Mouse (Mus musculus): Measurements from ENCODE around the gene Adamts14. TPM values are rescaled to one million over a fixed set of nuclear protein-coding genes. Genes with fewer than 3 reads are reported as not detected.

Adamts14 gene
- polyA plus RNA-seq, 1 experiment from 2014 or later = 1.3 TPM

DNA sequence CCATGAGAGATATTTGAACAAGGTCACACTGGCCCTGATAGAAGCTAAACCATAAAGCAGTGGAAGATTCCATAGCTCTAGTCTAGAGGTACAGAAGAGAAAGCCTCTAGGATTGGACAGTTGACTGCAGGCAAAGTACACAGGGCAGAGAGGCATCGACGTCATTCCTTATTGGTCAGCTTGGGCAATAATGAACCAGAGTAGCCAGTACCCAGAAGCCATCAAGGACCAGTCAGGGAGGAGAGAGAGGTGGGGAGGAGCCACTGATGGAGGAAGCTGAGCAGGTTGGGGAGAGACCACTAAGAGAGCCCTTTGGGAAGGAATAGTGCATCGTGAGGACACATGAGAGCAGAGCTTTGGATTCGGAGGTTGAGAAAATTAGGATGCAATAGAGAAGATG is 95.5 kb downstream of the Adamts14 start:
- no peak overlapping the region for H3K27ac ChIP-seq (replicated peaks)
- no peaks in the 10 kb centered on the region for H3K9me3 ChIP-seq
- no peaks in the 10 kb centered on the region for H3K36me3 ChIP-seq
- H3K4me3 ChIP-seq = no peak overlapping the region
- no peak for ATAC-seq (ENCODE audit: extremely low read depth, insufficient number of reproducible peaks, low FRiP score, low TSS enrichment)
- no peak overlapping the region for H3K9ac ChIP-seq
- 56% methylated on average over 4 of the region's 4 CpGs for WGBS
- H3K4me2 ChIP-seq = no peak overlapping the region
- H3K4me1 ChIP-seq = peaks cover 9% of the 10 kb centered on the region; the same call in 1 of the 2 replicates
- peaks cover 59% of the 10 kb centered on the region for H3K27me3 ChIP-seq (replicated peaks)

DNA sequence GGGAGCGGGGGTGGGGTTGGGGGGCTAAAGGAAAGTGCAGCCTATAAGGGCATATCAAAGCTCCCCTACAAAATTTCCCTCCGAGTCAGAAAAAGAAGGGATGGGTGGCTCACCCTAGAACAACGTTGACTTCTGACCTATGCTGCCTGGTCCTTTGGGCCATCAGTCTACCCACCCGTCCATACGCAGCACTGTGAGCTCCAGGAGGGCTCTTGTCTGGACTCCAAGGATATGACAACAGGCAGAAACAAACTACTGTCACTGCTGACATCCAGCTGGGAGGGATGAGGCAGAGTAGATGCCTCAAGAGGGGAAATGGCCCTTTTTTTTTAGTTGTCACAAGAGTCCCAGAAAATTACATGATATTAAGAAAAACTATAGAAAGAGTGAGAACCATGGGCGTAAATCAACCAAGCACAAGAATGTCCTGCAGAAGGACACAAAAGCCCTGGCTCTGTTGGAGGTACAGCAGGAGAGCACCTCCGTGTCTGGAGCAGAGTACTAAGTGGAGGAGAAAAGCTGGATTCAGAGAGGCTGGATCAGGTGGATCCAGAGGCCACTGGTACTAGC is 96.9 kb downstream of the Adamts14 start:
- WGBS = 46% methylated on average over 7 of the region's 7 CpGs
- peak overlapping the region; percentile 20; the same call in 1 of the 2 replicates for H3K4me3 ChIP-seq
- H3K4me1 ChIP-seq = peaks cover 9% of the 10 kb centered on the region; the same call in 1 of the 2 replicates
- peak overlapping the region; percentile 40; the same call in 1 of the 2 replicates for H3K9ac ChIP-seq
- H3K27ac ChIP-seq (replicated peaks) = no peak overlapping the region
- no peaks in the 10 kb centered on the region for H3K9me3 ChIP-seq
- peak overlapping the region; percentile 57 for H3K4me2 ChIP-seq
- no peak for ATAC-seq (ENCODE audit: extremely low read depth, insufficient number of reproducible peaks, low FRiP score, low TSS enrichment)
- H3K36me3 ChIP-seq = no peaks in the 10 kb centered on the region
- H3K27me3 ChIP-seq (replicated peaks) = peaks cover 61% of the 10 kb centered on the region

GRCm38 (mm10) chr10:61175442-61176204 is 97.6 kb downstream of the Adamts14 start:
- H3K9me3 ChIP-seq = no peaks in the 10 kb centered on the region
- 12% methylated on average over 24 of the region's 24 CpGs for WGBS
- ATAC-seq (ENCODE audit: extremely low read depth, insufficient number of reproducible peaks, low FRiP score, low TSS enrichment) = no peak
- H3K27ac ChIP-seq (replicated peaks) = no peak overlapping the region
- H3K36me3 ChIP-seq = no peaks in the 10 kb centered on the region
- H3K4me2 ChIP-seq = peak overlapping the region; percentile 57
- H3K4me1 ChIP-seq = peaks cover 9% of the 10 kb centered on the region; the same call in 1 of the 2 replicates
- peak overlapping the region; percentile 20 for H3K4me3 ChIP-seq
- H3K27me3 ChIP-seq (replicated peaks) = peaks cover 60% of the 10 kb centered on the region
- peak overlapping the region; percentile 40; the same call in 1 of the 2 replicates for H3K9ac ChIP-seq

- no peaks in the 10 kb centered on the region for H3K36me3 ChIP-seq
- no peak overlapping the region for H3K27ac ChIP-seq (replicated peaks)
- WGBS = 31% methylated on average over 13 of the region's 13 CpGs
- no peak overlapping the region for H3K4me2 ChIP-seq
- no peak overlapping the region for H3K9ac ChIP-seq
- peaks cover 54% of the 10 kb centered on the region for H3K27me3 ChIP-seq (replicated peaks)
- H3K4me3 ChIP-seq = no peak overlapping the region
- no peaks in the 10 kb centered on the region for H3K9me3 ChIP-seq
- H3K4me1 ChIP-seq = peaks cover 9% of the 10 kb centered on the region; the same call in 1 of the 2 replicates
- no peak for ATAC-seq (ENCODE audit: extremely low read depth, insufficient number of reproducible peaks, low FRiP score, low TSS enrichment)
Measured at GRCm38 (mm10) chr10:61174711-61175441, 98.4 kb downstream of the Adamts14 start.

- no peak for ATAC-seq (ENCODE audit: extremely low read depth, insufficient number of reproducible peaks, low FRiP score, low TSS enrichment)
- WGBS = 72% methylated on average over 4 of the region's 4 CpGs
Measured at GRCm38 (mm10) chr10:61172496-61172895, 100.7 kb downstream of the Adamts14 start.

DNA sequence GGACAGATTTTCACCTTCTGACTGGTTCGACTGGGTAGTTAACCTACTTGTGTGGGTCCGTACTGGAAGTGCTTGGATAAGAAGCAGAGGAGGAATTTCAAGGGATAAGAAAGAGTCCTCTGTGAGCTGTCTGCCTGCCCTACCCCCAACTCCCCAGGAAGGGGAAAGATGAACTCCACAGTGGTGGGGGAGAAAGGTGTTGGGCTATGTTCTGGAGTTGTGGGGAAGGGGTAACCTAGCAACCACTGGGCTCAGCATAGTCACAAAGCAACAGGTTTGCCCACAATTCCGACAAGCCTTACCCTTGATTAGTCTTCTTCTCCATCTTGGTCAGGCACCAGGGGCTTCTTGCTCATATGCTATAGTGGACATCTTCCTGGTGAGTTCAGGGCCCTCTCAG is 101.6 kb downstream of the Adamts14 start, which contains the start of gene Tbata:
TSS of gene Tbata (plus strand) at position 301 of the 400 bp plus-strand sequence.
- H3K36me3 ChIP-seq = no peaks in the 10 kb centered on the region
- peaks cover 9% of the 10 kb centered on the region; the same call in 1 of the 2 replicates for H3K4me1 ChIP-seq
- no peak within 1 kb of the TSS for H3K4me2 ChIP-seq
- H3K27ac ChIP-seq (replicated peaks) = no peak within 1 kb of the TSS
- WGBS = 36% methylated on average over 3 of the region's 3 CpGs
- no peak within 1 kb of the TSS for H3K9ac ChIP-seq
- no peaks in the 10 kb centered on the region for H3K9me3 ChIP-seq
- no peak for ATAC-seq (ENCODE audit: extremely low read depth, insufficient number of reproducible peaks, low FRiP score, low TSS enrichment)
- H3K4me3 ChIP-seq = no peak within 1 kb of the TSS
- H3K27me3 ChIP-seq (replicated peaks) = peaks cover 36% of the 10 kb centered on the region

More at GRCm38 (mm10) chr10:61172496-61172895, 100.7 kb downstream of the Adamts14 start:
- H3K4me2 ChIP-seq = no peak overlapping the region
- H3K27me3 ChIP-seq (replicated peaks) = peaks cover 40% of the 10 kb centered on the region
- no peak overlapping the region for H3K4me3 ChIP-seq
- no peak overlapping the region for H3K9ac ChIP-seq
- no peaks in the 10 kb centered on the region for H3K36me3 ChIP-seq
- H3K27ac ChIP-seq (replicated peaks) = no peak overlapping the region
- H3K9me3 ChIP-seq = no peaks in the 10 kb centered on the region
- H3K4me1 ChIP-seq = peaks cover 9% of the 10 kb centered on the region; the same call in 1 of the 2 replicates

DNA sequence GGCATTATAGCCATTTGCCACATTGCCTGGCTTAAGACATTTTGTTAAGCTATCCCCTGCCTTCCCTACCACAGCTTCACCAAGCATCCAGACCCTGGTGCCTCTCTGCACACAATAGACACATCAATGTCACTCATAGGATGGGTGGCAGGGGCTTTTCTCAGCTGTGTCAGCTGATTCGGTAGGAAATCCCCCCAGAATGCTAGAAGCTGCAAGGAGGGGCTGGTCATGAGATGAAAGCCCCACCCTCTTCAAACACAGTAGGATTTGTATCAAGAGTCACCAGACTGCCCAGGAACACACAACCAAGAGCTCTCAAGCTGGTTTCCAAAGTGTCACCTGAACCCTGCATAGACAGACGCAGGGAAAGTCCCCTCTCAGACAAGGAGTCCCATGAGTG is 104.8 kb downstream of the Adamts14 start:
- H3K27ac ChIP-seq (replicated peaks) = no peak overlapping the region
- 50% methylated on average over 2 of the region's 2 CpGs for WGBS
- no peak overlapping the region for H3K9ac ChIP-seq
- no peaks in the 10 kb centered on the region for H3K36me3 ChIP-seq
- no peaks in the 10 kb centered on the region for H3K9me3 ChIP-seq
- no peaks in the 10 kb centered on the region for H3K4me1 ChIP-seq
- H3K4me2 ChIP-seq = no peak overlapping the region
- H3K4me3 ChIP-seq = no peak overlapping the region
- ATAC-seq (ENCODE audit: extremely low read depth, insufficient number of reproducible peaks, low FRiP score, low TSS enrichment) = no peak
- peaks cover 11% of the 10 kb centered on the region for H3K27me3 ChIP-seq (replicated peaks)

DNA sequence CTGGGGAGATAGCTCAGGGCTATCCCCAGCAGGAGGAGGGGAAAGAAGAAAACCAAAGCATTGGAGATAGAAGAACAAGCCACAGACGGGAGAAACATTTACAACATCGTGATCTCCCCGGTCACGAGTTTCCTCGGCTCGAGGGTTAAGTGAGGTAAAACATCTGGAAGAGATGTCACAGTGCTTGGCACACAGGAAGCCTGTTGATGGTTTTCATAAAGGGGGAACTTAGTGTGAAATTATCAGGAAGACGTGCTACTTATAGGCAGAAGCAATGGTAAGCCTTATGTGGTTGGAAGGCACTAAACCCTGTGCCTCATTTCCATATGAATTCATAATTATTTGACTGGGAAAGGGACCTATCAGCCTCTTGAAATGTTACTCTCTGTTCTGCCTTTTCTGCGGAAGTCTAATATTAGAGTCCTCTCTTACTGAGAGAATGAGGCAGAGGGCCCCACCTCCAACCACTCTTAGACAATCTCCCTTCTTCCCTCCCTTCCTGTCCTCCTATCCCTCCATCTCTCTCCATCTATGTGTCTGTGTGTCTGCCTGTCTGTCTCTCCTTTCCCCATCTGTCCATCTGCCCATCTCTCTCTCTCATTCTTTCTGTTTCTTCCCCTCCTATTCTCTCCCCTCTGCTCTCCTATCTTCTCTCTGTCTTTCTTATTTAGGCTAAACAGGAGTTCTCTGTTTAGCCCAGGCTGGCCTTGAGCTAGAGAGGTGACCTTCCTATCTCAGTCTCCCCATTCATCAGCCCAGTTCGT is 105.7 kb downstream of the Adamts14 start:
- Histone ChIP-seq H3K36me3 (no peaks in the 10 kb centered on the region), H3K9ac (no peak overlapping the region), H3K27me3 (replicated peaks) (peaks cover 11% of the 10 kb centered on the region; the same call in 1 of the 2 replicates), H3K27ac (replicated peaks) (no peak overlapping the region), H3K4me2 (no peak overlapping the region), H3K4me3 (no peak overlapping the region), H3K4me1 (no peaks in the 10 kb centered on the region), H3K9me3 (no peaks in the 10 kb centered on the region)
- WGBS = 62% methylated on average over 9 of the region's 9 CpGs
- ATAC-seq (ENCODE audit: extremely low read depth, insufficient number of reproducible peaks, low FRiP score, low TSS enrichment) = no peak

- no peak overlapping the region for H3K4me3 ChIP-seq
- WGBS = 75% methylated on average over 3 of the region's 3 CpGs
- H3K9me3 ChIP-seq = no peaks in the 10 kb centered on the region
- no peak overlapping the region for H3K4me2 ChIP-seq
- no peak for ATAC-seq (ENCODE audit: extremely low read depth, insufficient number of reproducible peaks, low FRiP score, low TSS enrichment)
- no peaks in the 10 kb centered on the region for H3K4me1 ChIP-seq
- no peaks in the 10 kb centered on the region for H3K36me3 ChIP-seq
- H3K27ac ChIP-seq (replicated peaks) = no peak overlapping the region
- H3K27me3 ChIP-seq (replicated peaks) = no peaks in the 10 kb centered on the region; the same call in 1 of the 2 replicates
- no peak overlapping the region for H3K9ac ChIP-seq
Measured at GRCm38 (mm10) chr10:61162366-61162765, 110.9 kb downstream of the Adamts14 start.

DNA sequence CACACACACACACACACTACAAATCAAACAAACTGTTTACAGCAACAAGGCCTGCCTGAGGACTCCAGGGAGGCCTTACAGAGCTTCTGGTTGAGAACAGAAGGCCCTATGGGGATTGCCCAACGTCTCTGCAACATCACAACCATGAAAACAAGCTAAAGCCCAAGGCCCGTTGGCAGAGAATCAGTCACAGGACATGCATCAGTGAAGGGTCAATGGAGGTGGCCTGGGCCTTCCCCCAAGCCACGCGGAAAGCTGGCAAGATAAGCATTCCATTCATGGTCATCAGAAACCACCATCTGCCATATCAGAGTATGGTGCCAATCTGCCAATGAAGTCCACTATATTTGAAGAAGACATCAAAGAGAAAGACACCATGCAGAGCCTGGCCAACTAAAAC is 112.6 kb downstream of the Adamts14 start:
- Histone ChIP-seq H3K36me3 (no peaks in the 10 kb centered on the region), H3K27me3 (replicated peaks) (no peaks in the 10 kb centered on the region), H3K9ac (no peak overlapping the region), H3K9me3 (no peaks in the 10 kb centered on the region), H3K4me3 (no peak overlapping the region), H3K4me2 (no peak overlapping the region), H3K4me1 (no peaks in the 10 kb centered on the region), H3K27ac (replicated peaks) (no peak overlapping the region)
- no peak for ATAC-seq (ENCODE audit: extremely low read depth, insufficient number of reproducible peaks, low FRiP score, low TSS enrichment)
- whole genome bisulfite sequencing = 65% methylated on average over 4 of the region's 4 CpGs

DNA sequence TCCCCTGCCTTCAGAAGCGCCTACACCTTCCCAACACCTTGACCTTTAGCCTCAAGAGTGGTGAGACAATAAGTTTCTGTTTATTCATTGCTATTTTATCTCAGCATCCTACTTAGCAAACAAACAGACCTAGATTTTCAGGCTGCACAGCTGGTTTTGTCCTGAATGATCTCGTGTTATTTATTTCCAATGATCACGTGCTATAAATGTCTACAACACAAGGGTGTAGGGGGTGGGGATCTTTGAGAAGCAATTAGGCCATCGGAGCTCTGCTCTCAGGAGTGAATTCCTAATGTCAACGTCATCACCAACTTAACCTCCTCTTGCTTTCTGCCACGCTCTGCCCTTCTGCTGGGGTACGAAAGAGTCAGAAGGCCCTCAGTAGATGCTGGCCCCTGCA is 113.1 kb downstream of the Adamts14 start:
- no peaks in the 10 kb centered on the region for H3K4me1 ChIP-seq
- 68% methylated on average over 7 of the region's 7 CpGs for WGBS
- H3K27ac ChIP-seq (replicated peaks) = no peak overlapping the region
- ATAC-seq (ENCODE audit: extremely low read depth, insufficient number of reproducible peaks, low FRiP score, low TSS enrichment) = no peak
- no peak overlapping the region for H3K4me3 ChIP-seq
- no peaks in the 10 kb centered on the region for H3K36me3 ChIP-seq
- no peaks in the 10 kb centered on the region for H3K27me3 ChIP-seq (replicated peaks)
- no peaks in the 10 kb centered on the region for H3K9me3 ChIP-seq
- no peak overlapping the region for H3K9ac ChIP-seq
- no peak overlapping the region for H3K4me2 ChIP-seq

All from heart, embryonic 13.5 days (tissue).